Mouse (Mus musculus): ENCODE measurements around the gene Slc44a5.

Slc44a5 gene

DNA sequence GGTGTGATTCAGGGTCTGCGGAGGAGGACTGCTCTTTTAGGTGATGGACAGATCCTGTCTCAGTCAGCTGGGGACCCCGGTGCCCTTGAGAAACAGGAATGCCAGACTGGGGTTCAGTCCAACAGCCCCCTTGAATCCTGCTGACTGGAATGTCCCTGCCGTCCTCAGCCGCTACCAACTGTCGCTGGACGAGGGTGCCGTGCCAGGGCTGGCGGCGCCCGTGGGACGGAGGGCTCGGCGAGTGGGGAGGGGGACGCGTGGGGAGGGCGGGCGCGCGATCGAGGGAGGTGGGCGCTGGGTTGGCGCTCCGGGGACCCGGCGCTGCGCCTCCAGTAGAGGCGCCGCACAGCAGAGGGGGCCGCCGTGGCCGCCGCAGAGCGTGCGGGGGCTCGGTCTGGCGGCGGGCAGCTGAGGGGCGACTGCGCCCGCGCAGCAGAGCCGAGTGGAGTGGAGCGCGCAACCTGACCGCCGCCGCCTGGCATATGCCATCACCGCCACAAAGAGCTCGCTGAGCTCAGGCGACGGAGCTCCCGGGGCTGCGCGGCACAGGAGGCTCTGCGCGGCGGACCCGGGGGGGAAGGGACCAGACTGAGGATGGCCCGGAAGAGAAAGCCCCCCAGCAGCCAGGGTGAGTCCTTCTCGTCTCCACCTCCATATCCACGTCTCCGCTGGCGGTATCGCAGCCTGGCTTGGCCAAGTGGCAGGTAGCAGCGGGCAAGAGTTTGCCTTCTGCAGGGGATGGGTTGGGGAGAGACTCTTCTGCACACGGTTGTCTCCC is at the start of gene Slc44a5:
TSS of gene Slc44a5 (plus strand) at position 266 of the 778 bp plus-strand sequence.
- DNase-seq (ENCODE audit: low spot score in 2 of 2): no peak

DNA sequence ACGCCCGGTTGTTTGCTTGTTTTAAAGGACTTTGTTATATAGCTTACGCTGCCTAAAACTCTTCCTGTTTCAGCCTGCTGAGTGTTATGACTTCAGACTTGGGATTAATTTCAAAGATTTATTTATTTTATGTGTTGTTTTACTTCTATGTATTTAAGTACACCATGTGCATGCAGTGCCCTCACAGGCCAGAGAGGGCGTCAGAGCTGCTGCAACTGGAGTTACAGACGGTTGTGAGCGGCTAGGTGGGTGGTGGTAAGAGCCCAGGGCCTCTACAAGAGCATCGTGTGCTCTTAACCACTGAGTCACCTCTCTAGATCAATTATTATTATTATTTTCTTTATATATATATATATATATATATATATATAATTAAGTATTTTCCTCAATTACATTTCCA is 46.9 kb upstream of the Slc44a5 start:
- no peak for DNase-seq (ENCODE audit: low spot score in 2 of 2)

DNA sequence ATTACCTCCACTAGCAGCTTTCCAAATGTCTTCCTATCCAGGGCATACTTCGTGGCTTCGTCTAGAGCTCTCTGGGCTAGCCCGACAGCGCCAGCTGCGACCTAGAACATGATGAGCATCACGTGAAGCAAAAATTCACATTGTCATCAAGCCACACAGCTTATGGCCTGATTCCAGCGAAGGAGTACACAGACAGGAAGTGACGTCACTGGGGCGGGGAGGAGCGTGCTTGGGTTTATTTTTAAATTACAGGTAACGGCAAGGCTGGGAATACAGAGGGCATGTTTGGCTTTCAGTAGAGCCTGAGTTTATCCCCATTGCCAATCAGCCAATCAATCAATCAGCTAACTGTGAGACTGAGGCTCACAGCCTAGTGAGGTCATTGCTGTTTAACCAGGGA is 43.7 kb upstream of the Slc44a5 start:
- no peak for DNase-seq (ENCODE audit: low spot score in 2 of 2)

DNA sequence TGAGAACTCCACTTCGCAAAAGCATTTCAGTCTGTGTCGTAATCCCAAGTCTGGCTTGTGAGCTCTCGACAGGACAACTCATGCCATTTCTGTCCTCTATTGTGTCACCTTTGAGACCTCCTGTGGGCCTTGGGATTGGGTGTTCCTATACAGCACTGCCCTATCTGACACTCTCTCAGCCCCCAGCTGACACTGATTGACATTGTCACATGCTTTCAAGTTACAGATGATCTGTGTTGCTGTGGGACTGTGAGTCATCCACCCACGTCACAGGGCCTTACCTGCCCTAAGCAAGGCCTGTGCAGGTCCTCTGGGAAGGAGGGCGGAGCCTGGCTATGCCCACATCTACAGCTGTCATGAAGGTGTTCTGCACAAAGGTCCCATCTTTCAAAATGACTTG is 40.8 kb upstream of the Slc44a5 start:
- no peak for DNase-seq (ENCODE audit: low spot score in 2 of 2)

DNA sequence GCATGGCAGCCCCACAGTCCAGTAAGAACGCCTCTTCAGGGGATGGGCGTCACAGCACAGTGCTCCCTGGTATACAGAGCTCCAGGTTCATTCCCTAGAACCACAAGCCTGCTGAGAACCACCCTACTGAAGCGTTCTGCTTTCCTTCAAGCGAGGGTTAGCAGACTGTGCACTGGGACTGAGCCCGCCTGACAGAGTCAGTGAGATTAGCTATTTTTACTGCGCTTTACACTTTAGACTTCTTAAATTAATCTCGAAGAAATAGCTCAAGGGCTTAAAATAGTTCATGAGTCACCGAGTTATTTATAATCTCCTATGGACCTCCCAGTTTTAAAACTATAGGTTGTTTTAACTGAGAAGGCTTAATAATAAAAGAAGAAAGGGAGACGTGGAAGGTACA is 37.4 kb upstream of the Slc44a5 start:
- DNase-seq (ENCODE audit: low spot score in 2 of 2): no peak

DNA sequence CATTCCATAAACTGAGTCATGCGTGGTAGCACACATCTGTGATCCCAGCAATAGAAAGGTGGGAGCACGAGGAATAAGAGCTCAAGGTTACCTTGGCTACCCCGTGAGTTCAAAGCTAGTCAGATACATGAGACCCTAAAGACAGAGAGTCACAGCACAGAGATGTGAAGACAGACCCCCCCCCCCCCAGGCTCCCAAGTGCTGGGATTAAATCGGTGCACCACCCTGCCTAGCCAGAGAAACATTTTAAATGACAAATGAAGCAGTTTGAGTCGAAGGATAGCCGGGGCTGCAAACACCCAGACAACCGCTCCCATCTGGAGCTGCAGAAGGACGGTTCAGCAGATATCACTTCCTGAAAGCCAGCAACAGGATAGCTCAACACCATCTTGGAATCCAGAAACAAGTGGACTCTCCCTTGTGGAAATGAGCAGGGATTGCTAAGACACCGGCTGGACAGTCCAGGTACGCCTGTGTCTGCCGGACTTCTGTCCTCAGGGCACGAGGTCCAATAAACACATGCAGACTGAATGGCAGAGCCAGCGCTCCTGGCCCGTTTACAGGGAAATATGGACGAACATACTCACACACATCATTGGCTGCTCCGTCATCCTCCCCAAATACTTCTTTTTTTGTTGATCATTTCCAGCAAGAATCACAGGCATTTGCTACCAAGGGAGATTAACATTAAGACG is 36.0 kb upstream of the Slc44a5 start:
- no peak for DNase-seq (ENCODE audit: low spot score in 2 of 2)

DNA sequence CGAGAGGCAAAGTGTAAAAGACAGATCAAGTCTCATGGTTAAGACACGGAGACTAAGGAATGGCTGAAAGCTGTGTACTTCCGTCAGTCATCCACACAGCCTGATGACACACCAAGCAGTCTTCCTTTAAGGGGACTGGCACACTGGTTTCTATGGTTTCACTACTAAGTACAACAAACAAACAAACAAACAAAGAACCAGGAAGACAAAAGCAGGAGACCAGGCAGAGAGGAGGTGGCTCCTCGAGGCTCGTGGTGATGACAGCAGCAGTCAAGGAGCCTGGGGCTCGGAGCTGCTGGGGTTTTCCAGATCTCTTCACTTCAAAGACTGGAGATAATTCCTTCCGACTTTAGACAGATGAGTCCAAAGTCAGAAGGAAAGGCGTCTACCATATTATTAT is 33.2 kb upstream of the Slc44a5 start:
- no peak for DNase-seq (ENCODE audit: low spot score in 2 of 2)

DNA sequence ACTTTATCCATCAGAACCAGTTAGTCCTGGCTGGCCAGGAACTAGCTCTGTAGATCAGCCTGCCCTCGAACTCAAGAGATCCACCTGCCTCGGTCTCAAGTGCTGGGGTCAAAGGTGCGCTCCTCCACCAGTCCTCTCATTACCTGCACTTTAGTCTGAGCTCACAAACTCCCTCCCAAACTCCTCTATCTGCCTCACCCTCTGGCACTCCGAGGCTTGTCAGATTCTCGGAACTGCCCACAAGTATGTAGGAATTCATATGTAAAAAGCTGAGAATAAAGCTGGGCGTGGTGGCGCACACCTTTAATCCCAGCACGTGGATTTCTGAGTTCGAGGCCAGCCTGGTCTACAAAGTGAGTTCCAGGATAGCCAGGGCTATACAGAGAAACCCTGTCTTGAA is 32.8 kb upstream of the Slc44a5 start:
- DNase-seq (ENCODE audit: low spot score in 2 of 2): no peak

DNA sequence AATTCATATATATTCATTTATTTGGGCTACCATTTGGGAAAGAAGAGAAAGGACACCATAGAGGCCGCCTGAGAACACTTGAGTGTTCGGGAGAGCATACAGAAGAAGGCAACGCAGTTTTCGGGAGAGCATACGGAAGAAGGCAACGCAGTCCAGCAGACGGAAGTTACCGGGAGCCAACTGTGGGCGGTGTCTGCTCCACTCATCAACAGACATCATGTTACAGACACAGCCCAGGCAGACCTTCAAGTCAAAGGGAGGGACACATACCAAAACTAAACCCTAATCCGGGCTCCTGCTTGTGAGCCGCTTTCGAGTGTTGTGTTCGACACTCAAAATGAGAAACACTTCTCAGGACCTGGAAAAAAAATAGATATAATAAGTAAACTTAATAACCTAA is 31.6 kb upstream of the Slc44a5 start:
- no peak for DNase-seq (ENCODE audit: low spot score in 2 of 2)

DNA sequence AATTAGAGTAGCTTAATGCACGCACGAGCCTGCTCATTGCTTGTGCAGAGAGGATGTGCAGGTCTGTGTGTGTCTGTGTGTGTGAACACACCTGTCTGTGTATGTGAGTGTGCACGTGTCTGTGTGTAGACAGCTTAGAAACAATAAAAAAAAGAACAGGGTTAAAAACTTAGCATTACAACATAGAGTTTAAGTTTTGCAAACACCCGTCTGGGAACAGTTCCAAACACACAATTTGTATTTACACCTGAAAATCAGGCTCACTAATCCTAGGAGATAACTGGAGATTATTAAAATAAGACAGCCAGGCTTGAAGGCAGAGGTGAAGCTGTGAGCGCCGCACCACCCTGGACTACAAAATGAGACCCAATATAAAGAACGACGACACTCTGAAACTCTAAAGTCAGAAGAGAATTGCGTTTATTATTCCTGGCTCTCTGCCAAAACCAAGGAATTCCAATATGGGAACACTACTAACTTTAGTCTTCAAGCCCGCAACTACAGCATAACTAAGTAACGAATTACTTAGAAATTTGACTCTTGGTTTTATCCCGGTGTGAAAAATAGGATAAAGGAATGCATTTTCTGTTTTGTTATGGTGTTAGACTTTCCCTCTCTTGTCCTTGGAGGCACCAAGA is 30.1 kb upstream of the Slc44a5 start:
- no peak for DNase-seq (ENCODE audit: low spot score in 2 of 2)

DNA sequence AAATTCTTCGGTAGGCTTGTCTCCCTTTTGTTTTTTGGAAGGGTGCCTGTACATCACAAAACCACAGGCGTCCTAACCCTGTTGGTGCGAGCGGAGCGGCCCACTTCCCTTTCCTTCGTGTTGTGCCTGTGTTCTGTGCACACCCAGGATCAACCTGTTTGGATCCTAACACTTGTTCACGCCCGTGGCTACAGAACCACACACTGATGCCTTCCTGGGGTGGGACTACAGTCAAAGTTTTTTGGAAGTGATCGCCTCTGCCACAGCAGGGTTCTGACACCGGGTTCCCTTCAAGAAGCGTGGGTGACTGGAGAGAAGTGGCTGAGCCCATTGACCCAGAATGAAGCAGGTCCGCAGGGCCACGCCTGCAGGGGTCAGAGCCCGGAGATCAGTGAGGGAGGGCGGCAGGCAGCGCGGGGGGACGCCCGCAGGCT is 29.3 kb upstream of the Slc44a5 start:
- DNase-seq (ENCODE audit: low spot score in 2 of 2): no peak

DNA sequence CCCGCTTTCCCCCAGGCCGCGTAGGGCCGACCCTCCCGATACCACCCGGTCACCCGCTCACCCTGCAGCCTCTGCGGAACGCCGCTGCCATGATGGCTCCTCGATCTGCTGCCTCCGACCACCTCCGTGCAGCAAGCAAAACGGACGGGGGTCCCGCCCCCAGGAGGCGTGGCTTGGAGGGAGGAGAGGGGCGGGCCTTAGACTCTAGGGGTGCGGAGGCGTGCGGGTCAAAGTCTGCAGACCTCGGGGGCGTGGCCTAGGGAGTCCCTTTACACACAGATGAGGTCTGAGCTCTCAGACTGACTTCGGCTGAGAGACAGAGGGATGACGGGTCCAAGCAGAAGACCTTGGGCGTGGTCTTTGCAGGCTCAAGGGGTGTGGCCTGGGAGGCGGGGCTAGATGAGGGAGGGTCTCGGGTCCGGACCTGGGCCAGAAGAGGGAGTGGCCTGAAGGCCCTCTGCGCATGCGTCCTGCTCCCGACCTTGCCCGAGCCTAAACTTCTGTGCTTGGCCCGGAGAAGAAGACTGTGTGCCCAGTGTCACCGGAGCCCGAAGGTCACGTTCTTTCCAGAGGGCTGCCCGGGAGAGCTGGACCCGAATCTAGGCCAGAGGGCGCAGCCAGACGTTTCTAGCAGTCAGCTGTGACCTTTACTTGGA is 28.8 kb upstream of the Slc44a5 start, which contains the start of gene Acadm:
TSS of gene Acadm (minus strand) at position 298 of the 656 bp plus-strand sequence.
- DNase-seq (ENCODE audit: low spot score in 2 of 2): peak; percentile 99

DNA sequence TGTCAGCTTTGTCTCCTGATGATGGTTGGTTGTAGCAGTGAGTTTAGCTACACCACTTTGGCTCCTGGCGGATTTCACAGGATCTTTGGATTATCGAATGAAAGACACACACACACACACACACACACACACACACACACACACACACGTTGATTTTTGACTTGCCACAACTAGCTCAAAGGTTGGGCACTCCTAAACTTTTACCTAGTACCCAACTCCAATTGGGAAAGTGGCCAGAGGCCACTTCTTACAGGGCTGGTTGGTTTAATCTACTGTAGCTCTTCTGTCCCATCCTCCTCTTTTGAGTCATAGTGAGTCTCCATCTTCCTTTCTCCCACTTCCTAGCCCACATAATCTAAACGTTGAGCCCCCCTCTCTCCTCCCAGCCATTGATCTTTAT is 26.0 kb upstream of the Slc44a5 start:
- no peak for DNase-seq (ENCODE audit: low spot score in 2 of 2)

DNA sequence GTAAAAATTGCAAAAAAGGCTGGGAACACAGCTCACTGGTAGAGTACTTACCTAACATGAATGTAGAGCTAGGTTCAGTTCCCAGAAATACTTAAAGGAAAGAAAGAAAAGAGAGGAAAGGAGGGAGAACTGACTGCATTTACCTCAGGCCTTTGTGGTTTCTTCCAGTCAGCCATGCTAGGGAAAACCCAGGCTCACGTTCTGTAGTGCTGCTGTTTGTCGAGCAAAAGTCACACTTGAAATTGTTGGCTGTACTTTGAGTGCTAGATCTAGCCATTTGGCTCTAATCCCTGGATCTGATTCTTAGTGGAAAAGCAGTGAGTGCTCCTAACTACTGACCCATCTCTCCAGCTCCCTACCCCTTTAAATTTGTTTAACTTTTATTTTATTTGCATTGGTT is 25.1 kb upstream of the Slc44a5 start:
- DNase-seq (ENCODE audit: low spot score in 2 of 2): no peak

DNA sequence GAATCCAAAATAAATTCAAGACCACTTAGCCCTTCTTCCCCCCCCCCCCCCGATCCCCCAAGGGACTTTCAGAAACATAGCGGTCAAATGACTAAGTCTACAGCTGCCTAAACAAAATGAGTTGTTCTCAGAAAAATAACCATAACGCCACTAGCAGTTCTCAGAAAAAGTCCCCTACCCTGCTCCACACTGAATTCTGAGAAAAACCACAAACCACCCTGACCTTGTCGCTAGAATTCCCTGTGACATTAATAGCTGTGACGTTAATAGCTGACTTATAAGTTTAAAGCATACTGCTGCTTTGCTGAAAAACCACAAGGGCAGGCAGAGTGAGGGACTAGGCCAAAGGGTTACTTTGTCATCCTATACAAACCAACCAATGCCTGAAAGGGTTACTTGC is 15.3 kb upstream of the Slc44a5 start:
- DNase-seq (ENCODE audit: low spot score in 2 of 2): peak in 1 of 2 experiments; percentile 20

DNA sequence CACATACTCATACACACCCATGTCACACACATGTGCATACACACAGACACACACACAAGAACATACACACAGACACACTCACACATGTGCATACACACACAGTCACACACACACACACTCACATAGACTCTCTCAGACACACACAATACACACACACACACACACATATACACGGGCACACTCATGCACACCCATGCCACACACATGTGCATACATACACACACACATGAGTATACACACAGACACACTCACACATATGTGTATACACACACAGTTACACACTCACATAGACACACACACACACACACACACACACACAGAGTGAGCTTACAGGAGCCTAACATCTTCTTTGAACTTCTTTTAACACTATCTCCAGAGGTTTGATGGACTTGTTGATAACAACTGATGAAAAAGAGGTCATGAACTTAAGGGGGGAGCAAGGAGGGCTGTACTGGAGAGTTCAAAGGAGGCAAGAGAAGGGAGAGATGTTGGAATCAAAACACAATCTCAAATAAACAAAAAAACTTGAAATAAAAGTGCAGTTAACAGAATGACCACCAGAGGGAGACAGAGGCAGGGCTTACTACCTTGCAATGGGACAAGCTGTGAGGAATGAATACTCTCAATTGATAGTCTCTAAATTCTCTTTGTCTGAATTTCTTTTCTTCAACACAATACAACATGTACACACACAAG is 14.1 kb upstream of the Slc44a5 start:
- DNase-seq (ENCODE audit: low spot score in 2 of 2): peak; percentile 9 to 27

DNA sequence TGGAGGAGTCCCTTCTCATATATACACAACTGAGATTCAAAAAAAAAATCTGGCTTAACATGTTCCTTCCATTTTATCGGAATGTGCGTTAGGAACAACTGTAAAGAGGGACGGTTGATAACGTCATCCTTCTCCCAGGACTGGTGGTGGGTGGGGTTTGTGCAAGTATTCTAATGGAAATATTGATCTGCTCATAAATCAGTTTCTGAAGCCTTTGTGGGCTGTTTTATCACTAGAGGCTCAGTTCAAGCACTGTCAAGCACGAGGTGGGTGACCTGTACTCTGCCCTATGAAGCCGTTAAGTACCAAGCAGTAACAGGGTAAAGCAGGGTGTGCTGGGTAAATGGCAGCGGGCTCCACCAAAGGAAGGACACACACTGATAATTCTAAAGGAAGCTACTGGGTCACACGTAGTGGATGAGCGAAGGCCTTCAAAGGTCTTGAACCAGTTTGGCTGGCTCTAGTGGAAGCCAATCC is 13.5 kb upstream of the Slc44a5 start:
- no peak for DNase-seq (ENCODE audit: low spot score in 2 of 2)

DNA sequence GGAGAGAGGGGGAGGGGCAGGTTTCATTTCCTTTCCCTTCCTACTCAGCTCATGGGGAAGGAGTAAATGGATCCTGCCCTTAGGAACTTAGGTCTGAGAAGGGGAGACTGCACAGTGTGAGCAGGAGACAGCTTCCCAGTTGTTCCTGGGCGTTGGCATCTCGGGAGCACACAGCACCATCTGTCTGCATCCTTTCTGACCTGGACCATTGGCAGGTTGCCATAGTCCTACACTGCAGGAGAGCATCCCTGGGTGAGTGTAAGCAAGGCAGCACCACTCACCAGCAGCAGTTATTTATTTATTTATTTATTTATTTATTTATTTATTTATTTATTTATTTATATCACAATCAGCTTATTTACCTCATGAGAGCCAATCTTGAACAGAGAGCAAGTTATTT is 12.4 kb upstream of the Slc44a5 start:
- no peak for DNase-seq (ENCODE audit: low spot score in 2 of 2)

DNA sequence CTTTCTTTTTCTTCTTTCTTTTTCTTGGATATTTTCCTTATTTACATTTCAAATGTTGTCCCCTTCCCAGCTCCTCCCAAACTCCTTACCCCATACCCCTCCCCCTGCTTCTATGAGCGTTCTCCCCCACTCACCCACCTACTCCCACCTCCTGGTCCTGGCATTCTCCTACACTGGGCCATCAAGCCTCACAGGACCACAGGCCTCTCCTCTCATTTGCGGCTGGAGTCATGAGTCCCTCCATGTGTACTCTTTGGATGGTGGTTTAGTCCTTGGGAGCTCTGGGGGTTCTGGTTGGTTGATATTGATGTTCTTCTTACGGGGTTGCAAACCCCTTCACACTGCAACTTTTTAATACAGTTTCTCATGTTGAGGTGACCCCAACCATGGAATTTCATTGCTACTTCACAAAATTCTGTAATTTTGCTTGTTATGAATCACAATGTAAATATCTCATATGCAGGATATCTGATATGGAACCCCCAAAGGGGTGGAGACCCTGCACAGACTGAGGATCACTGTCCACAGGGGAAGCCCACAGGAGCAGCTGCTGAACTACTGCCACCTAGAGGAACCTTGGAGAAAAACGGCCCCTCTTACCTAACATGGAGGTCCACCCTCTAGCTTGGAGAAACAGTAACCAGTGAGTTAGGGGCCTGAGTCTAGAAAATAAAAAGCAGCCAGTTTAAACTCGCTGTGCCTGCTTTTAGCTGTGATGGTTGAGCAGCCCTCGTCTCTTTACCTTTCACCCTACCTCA is 11.4 kb upstream of the Slc44a5 start:
- no peak for DNase-seq (ENCODE audit: low spot score in 2 of 2)

DNA sequence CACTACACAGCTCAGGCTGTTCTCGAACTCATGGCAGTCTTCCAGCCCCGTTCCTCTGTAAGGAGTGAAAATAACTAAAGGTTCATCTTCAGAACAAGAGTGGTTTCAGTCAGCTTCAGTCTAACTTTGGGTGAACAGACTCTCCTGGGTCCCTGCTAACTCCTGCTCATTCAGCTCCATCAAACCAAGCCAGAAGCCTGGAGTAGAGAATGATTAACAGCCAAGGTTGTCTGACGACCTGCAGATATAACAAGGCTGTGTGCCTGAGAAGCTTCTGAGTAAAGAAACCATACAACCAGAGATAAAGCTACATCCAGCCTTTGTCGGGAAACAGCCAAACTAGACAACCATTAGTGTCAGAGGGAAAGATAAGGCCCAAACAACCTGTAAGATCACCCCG is 5.8 kb upstream of the Slc44a5 start:
- no peak for DNase-seq (ENCODE audit: low spot score in 2 of 2)

DNA sequence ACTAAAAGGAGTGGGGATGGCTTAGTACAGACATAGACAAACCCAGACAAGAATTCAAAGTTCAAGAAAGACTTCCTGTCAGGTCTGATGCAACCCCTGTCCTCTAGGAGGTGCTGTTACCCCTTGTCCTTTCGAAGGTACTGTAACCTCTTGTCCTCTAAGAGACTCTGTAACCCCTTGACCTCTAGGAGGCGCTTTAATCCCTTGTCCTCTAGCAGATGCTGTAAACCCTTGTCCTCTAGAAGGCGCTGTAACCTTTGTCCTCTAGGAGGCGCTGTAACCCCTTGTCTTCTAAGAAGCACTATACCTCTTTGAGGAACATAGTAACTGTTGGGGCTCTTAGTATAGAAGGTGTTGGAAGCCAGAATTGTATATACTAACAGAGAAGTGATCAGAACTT is 4.7 kb upstream of the Slc44a5 start:
- DNase-seq (ENCODE audit: low spot score in 2 of 2): peak; percentile 60 to 75
